Mouse (Mus musculus): ENCODE data around the gene Cd9. TPM values are rescaled to one million over a fixed set of nuclear protein-coding genes. Genes with fewer than 3 reads are reported as not detected.

Cd9 gene
- total and polyA plus RNA-seq, 2 experiments from 2014 or later: 49.1 to 105 TPM

DNA sequence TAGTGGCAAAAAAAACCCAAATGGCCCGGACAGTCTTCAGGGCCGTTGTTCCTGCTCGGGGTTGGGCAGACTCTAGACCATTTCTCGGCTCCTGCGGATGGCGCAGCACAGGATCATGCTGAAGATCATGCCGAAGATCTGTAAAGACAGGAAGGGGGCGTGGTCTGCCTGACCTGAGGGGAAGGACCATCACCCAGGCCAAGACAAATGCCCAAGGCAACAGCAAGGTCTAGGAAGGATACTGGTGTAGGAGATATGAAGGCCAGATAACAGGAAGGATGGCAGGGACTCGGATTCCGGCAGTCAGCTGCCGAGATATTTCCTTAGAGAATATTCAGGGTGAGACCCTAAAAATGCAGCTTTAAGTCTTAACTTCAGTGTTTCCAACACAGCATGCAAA lies 34.0 kb downstream of the Cd9 start:
- H3K9me3 ChIP-seq (ENCODE audit: low read length): no peaks in the 10 kb centered on the region
- no peaks in the 10 kb centered on the region for H3K27me3 ChIP-seq (ENCODE audit: insufficient read depth, low read length)
- no peak overlapping the region for H3K9ac ChIP-seq (replicated peaks; ENCODE audit: low read length, poor library complexity, severe bottlenecking)
- H3K36me3 ChIP-seq (ENCODE audit: insufficient read depth, low read length): no peaks in the 10 kb centered on the region
- H3K4me2 ChIP-seq (ENCODE audit: low read depth, low read length, poor library complexity, severe bottlenecking): no peak overlapping the region
- H3K4me1 ChIP-seq (ENCODE audit: insufficient read depth, low read length): no peaks in the 10 kb centered on the region
- no peak for DNase-seq (ENCODE audit: low spot score)
- H3K27ac ChIP-seq (ENCODE audit: low read depth, low read length): no peak overlapping the region
- H3K4me3 ChIP-seq (ENCODE audit: low read depth, low read length): no peak overlapping the region
- WGBS: 86% methylated on average over 11 of the region's 11 CpGs
- TF ChIP-seq CTCF (IDR thresholded peaks at IDR 0.05): no peak
- no peak for ATAC-seq (ENCODE audit: low FRiP score)

DNA sequence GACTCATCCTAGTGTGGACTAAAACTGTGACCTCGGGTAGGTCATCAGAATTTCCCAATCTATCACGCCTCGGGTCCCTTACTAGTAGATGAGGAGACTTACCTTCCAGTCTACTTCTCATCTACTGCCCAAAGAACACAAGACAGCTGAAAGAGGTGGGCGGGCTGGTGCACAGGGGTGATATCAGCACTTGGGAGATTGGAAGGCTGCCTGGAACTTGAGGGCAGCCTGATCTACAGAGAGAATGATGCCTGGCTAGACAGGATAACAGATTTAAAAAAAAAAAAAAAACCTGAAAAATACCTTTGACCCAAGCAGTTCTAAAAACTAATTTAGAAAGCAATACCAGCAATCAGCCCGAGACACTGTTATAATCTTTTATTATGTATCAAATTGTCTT lies 34.7 kb downstream of the Cd9 start:
- Histone ChIP-seq H3K4me1 (ENCODE audit: insufficient read depth, low read length) (no peaks in the 10 kb centered on the region), H3K9me3 (ENCODE audit: low read length) (no peaks in the 10 kb centered on the region), H3K36me3 (ENCODE audit: insufficient read depth, low read length) (no peaks in the 10 kb centered on the region), H3K9ac (replicated peaks; ENCODE audit: low read length, poor library complexity, severe bottlenecking) (no peak overlapping the region), H3K4me3 (ENCODE audit: low read depth, low read length) (no peak overlapping the region), H3K27me3 (ENCODE audit: insufficient read depth, low read length) (no peaks in the 10 kb centered on the region), H3K27ac (ENCODE audit: low read depth, low read length) (no peak overlapping the region), H3K4me2 (ENCODE audit: low read depth, low read length, poor library complexity, severe bottlenecking) (no peak overlapping the region)
- 94% methylated on average over 5 of the region's 5 CpGs for WGBS
- TF ChIP-seq CTCF (IDR thresholded peaks at IDR 0.05): no peak
- ATAC-seq (ENCODE audit: low FRiP score): no peak
- no peak for DNase-seq (ENCODE audit: low spot score)

DNA sequence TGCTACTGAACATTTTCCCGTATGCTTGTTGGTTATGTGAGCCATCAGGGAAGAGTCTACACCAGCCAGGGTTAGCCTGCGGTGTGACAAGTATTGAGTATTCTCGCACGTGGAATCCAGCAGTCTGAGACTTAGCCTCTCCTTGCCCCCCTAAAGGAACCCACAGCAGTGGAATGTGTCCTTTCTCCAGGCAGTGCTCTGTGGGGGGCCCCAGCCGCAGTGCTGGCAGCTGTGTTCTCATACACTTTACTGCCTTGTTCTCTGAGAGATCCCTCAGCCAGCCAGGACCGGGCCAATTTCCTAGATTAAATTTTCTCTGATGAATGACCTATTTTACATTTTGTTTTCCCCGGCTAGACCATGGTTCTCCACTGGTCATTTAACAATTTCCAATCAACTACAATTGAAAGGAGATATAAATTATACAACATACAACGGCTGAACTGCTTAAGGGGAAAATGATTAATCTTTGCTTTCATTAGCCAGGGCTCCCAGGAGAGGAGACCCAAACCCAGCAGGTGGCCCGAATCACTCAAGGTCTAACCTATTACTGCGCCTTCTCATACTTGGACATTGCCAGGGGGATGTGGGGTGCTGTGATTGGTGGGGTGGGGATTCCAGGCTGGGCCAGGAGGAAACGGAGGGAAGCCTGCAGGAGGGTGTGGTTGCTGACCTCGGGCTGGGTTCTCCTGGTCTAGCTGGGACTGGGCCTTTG lies 38.6 kb downstream of the Cd9 start:
- no peaks in the 10 kb centered on the region for H3K36me3 ChIP-seq (ENCODE audit: insufficient read depth, low read length)
- 49% methylated on average over 12 of the region's 12 CpGs for WGBS
- H3K4me1 ChIP-seq (ENCODE audit: insufficient read depth, low read length): no peaks in the 10 kb centered on the region
- no peaks in the 10 kb centered on the region for H3K27me3 ChIP-seq (ENCODE audit: insufficient read depth, low read length)
- H3K9ac ChIP-seq (replicated peaks; ENCODE audit: low read length, poor library complexity, severe bottlenecking): no peak overlapping the region
- TF ChIP-seq CTCF (IDR thresholded peaks at IDR 0.05): no peak
- no peak overlapping the region for H3K27ac ChIP-seq (ENCODE audit: low read depth, low read length)
- peak; percentile 34 for DNase-seq (ENCODE audit: low spot score)
- ATAC-seq (ENCODE audit: low FRiP score): no peak
- H3K9me3 ChIP-seq (ENCODE audit: low read length): no peaks in the 10 kb centered on the region
- H3K4me3 ChIP-seq (ENCODE audit: low read depth, low read length): no peak overlapping the region
- H3K4me2 ChIP-seq (ENCODE audit: low read depth, low read length, poor library complexity, severe bottlenecking): no peak overlapping the region

DNA sequence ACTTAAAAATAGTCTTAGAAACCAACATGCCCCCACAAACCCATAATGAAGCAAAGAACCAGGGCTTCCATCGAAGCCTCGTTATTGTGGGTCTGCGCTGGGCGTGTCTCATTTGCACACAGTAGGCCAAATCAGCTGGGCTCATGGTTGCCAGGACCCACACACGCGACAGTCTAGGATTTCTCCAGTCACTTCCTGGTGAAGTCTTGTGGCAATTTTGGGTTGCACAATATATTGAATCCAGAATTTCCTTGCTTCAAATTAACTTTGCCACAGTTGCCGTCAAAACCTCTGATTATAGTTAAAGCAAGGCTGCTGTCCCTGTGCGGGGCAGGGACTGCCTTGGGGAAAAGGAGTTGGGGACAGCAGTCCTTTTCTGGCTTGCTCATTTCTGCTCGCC lies 39.9 kb downstream of the Cd9 start:
- no peaks in the 10 kb centered on the region for H3K36me3 ChIP-seq (ENCODE audit: insufficient read depth, low read length)
- ATAC-seq (ENCODE audit: low FRiP score) (no peak), DNase-seq (ENCODE audit: low spot score) (no peak)
- WGBS: 85% methylated on average over 9 of the region's 9 CpGs
- no peak overlapping the region for H3K9ac ChIP-seq (replicated peaks; ENCODE audit: low read length, poor library complexity, severe bottlenecking)
- H3K4me1 ChIP-seq (ENCODE audit: insufficient read depth, low read length): no peaks in the 10 kb centered on the region
- H3K9me3 ChIP-seq (ENCODE audit: low read length): no peaks in the 10 kb centered on the region
- no peak overlapping the region for H3K27ac ChIP-seq (ENCODE audit: low read depth, low read length)
- H3K4me2 ChIP-seq (ENCODE audit: low read depth, low read length, poor library complexity, severe bottlenecking): no peak overlapping the region
- no peak for TF ChIP-seq CTCF (IDR thresholded peaks at IDR 0.05)
- H3K4me3 ChIP-seq (ENCODE audit: low read depth, low read length): no peak overlapping the region
- no peaks in the 10 kb centered on the region for H3K27me3 ChIP-seq (ENCODE audit: insufficient read depth, low read length)

DNA sequence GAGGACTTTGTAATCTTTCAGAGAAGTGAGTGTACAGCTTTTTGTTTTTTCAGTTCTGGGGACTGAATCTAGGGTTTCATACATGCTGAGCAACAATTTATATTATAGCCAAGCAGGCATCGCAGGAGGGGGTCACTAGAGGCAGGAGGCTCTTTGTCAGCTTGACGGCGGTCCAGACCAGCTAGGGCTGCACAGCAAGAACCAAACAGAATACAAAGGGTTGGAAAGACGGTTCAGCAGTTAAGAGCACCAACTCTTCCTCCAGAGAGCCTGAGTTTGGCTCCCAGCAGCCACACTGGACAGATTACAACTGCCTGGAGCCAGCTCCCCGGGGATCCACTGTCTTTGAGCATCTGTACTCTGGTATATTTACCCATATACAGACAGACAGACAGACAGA lies 40.3 kb downstream of the Cd9 start:
- WGBS: 42% methylated on average over 5 of the region's 5 CpGs
- ATAC-seq (ENCODE audit: low FRiP score) (no peak), DNase-seq (ENCODE audit: low spot score) (no peak)
- no peaks in the 10 kb centered on the region for H3K27me3 ChIP-seq (ENCODE audit: insufficient read depth, low read length)
- H3K9ac ChIP-seq (replicated peaks; ENCODE audit: low read length, poor library complexity, severe bottlenecking): no peak overlapping the region
- H3K4me3 ChIP-seq (ENCODE audit: low read depth, low read length): no peak overlapping the region
- H3K4me2 ChIP-seq (ENCODE audit: low read depth, low read length, poor library complexity, severe bottlenecking): no peak overlapping the region
- H3K4me1 ChIP-seq (ENCODE audit: insufficient read depth, low read length): no peaks in the 10 kb centered on the region
- no peak for TF ChIP-seq CTCF (IDR thresholded peaks at IDR 0.05)
- no peak overlapping the region for H3K27ac ChIP-seq (ENCODE audit: low read depth, low read length)
- no peaks in the 10 kb centered on the region for H3K9me3 ChIP-seq (ENCODE audit: low read length)
- H3K36me3 ChIP-seq (ENCODE audit: insufficient read depth, low read length): no peaks in the 10 kb centered on the region

DNA sequence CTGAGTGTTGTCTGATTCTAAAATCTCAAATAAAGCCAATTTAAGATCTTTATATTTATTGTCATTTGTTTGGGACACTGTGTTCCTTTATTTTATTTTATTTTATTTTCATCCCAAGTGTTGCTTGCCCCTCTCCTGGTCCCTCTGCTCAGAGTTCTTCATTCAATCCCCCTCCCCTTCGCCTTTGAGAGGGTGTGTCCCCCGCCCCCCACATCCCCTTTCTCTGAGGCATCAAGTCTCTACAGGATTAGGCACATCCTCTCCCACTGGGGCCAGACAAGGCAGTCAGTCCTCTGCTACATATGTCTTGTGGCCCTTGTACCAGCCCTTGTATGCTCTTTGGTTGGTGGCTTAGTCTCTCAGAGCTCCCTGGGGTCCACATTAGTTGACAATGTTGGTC lies 46.9 kb downstream of the Cd9 start:
- Histone ChIP-seq H3K4me2 (ENCODE audit: low read depth, low read length, poor library complexity, severe bottlenecking) (no peak overlapping the region), H3K4me3 (ENCODE audit: low read depth, low read length) (no peak overlapping the region), H3K4me1 (ENCODE audit: insufficient read depth, low read length) (no peaks in the 10 kb centered on the region), H3K36me3 (ENCODE audit: insufficient read depth, low read length) (no peaks in the 10 kb centered on the region), H3K9ac (replicated peaks; ENCODE audit: low read length, poor library complexity, severe bottlenecking) (no peak overlapping the region), H3K27me3 (ENCODE audit: insufficient read depth, low read length) (no peaks in the 10 kb centered on the region), H3K27ac (ENCODE audit: low read depth, low read length) (no peak overlapping the region), H3K9me3 (ENCODE audit: low read length) (no peaks in the 10 kb centered on the region)
- no peak for DNase-seq (ENCODE audit: low spot score)
- 52% methylated on average over 2 of the region's 2 CpGs for WGBS
- no peak for TF ChIP-seq CTCF (IDR thresholded peaks at IDR 0.05)
- ATAC-seq (ENCODE audit: low FRiP score): no peak
